Mouse (Mus musculus): ENCODE measurements at regions not wholly inside any gene's neighbourhood (a gene's known extent, or its start where the extent isn't known, plus 50 kb on each side); places are given as distances from the start of the nearest gene placed in this dataset.

GRCm38 (mm10) chr12:32280309-32280708 lies 71.8 kb upstream of the Pik3cg start:
- TF ChIP-seq GATA1 (IDR thresholded peaks at IDR 0.05; ENCODE audit: borderline replicate concordance, low read length): no peak
- TF ChIP-seq FLI1 (IDR thresholded peaks at IDR 0.05; ENCODE audit: low read length): no peak
